ENCODE assay signal across 26 mouse cellular contexts in genomic region chr4:108161936-108162335, GRCm38 (mm10). TPM values are rescaled to one million over a fixed set of nuclear protein-coding genes. Genes with fewer than 3 reads are reported as not detected.
A peak's percentile ranks its signal among the peaks of the same experiment; 100 is the strongest.
DNase-seq lines count a peak whose midpoint lies in the region; TF ChIP-seq lines count a peak whose summit lies in the region.
"Had no signal": no experiment of that assay in that cellular context is flagged by ENCODE, and none has a peak within 500 bp of the region (broad histone marks: within the 10 kb centered on the region; RNA-seq: fewer than 3 reads in every experiment).

No protein-coding gene starts in this region.

- no peak overlapping the region for H3K27ac ChIP-seq in kidney, adult 2 months (ENCODE audit: insufficient read depth, low read depth, low read length)
- H3K27ac ChIP-seq: embryonic facial prominence, embryonic 10.5 days; embryonic facial prominence, embryonic 12.5 days; forebrain, embryonic 13.5 days; forebrain, embryonic 15.5 days had no signal

- WGBS in kidney, adult 2 months, result 74% methylated on average over 8 of the region's 8 CpGs

- H3K4me3 ChIP-seq in kidney, adult 2 months (ENCODE audit: insufficient read depth, low read depth, low read length), result no peak overlapping the region
- H3K4me3 ChIP-seq: embryonic facial prominence, embryonic 10.5 days; embryonic facial prominence, embryonic 12.5 days; forebrain, embryonic 13.5 days; forebrain, embryonic 15.5 days had no signal

- TF ChIP-seq CTCF in kidney, adult 2 months (conservative IDR thresholded peaks at IDR 0.05; ENCODE audit: insufficient read depth, insufficient read length, low read depth, low read length), result no peak

- H3K4me1 ChIP-seq in kidney, adult 2 months (ENCODE audit: control insufficient read depth, insufficient read depth, low read length), result no peaks in the 10 kb centered on the region
- H3K4me1 ChIP-seq: embryonic facial prominence, embryonic 12.5 days had no signal

- no peaks in the 10 kb centered on the region for H3K27me3 ChIP-seq in kidney, adult 2 months (replicated peaks; ENCODE audit: control insufficient read depth, insufficient read depth, low read length)
- H3K27me3 ChIP-seq: forebrain, embryonic 15.5 days; Patski had no signal

- TF ChIP-seq POLR2A in kidney, adult 2 months (IDR thresholded peaks at IDR 0.05; ENCODE audit: low read depth, low read length), result no peak

- no peaks in the 10 kb centered on the region for H3K36me3 ChIP-seq in kidney, adult 2 months (ENCODE audit: control insufficient read depth, insufficient read depth, low read length)
- H3K36me3 ChIP-seq: embryonic facial prominence, embryonic 10.5 days; embryonic facial prominence, embryonic 12.5 days; forebrain, embryonic 15.5 days; G1E had no signal

- DNase-seq in heart, adult 11 months, result peak; percentile 64
- no peak for DNase-seq in heart, adult 18-20 months
- DNase-seq in kidney, adult 2 months, result peak; percentile 59
- no peak for DNase-seq in kidney, postnatal 14 days
- DNase-seq in kidney, adult 9 months, result peak; percentile 53
- DNase-seq in kidney, postnatal 25 days, result no peak
- DNase-seq: adrenal gland, adult 8-10 months; adrenal gland, postnatal 14 days; adrenal gland, postnatal 36 days; B cell, adult 2 months; cerebellum, adult 11-12 months; cerebellum, adult 2 months; cerebellum, adult 9-10 months; cerebellum, postnatal 10 days; cerebellum, postnatal 25 days had no signal

RNA-seq across cellular contexts. Expression of gene Echdc2, which starts 3.3 kb away (rescaled TPM):
- 10 to 100 TPM; 34.7 to 35.2 TPM for total RNA-seq in heart, adult 18-20 months (2021)
- 220 and 261 TPM in 2 replicates for polyA plus RNA-seq in kidney, adult 2 months (2012; rRNA removed)
- polyA plus RNA-seq: G1E had no signal

RNA-seq across cellular contexts. Expression of gene Scp2, which starts 17.1 kb away (rescaled TPM):
- total RNA-seq in heart, adult 18-20 months (2021), result 100 to 1,000 TPM; 339 to 391 TPM
- 532 and 670 TPM in 2 replicates for polyA plus RNA-seq in kidney, adult 2 months (2012; rRNA removed)

RNA-seq across cellular contexts. Expression of gene Zyg11a, which starts 55.9 kb away (rescaled TPM):
- total RNA-seq in heart, adult 18-20 months (2021), result under 1 TPM in 1 of 2 experiments, not detected in 1; 0.10 TPM
- polyA plus RNA-seq in kidney, adult 2 months (2012; rRNA removed), result 0.11 and 0.19 TPM in 2 replicates
- total RNA-seq: CH12.LX, G1E had no signal
- polyA plus RNA-seq: activated CD4-positive, CD25-positive, alpha-beta regulatory T cell, adult 4 months; CD4-positive, CD25-positive, alpha-beta regulatory T cell, adult 4 months; cerebellum, adult 2 months; cortical plate, adult 2 months; embryonic facial prominence, embryonic 10.5 days; forebrain, embryonic 11.5 days; forebrain, embryonic 13.5 days; forebrain, embryonic 15.5 days; G1E had no signal

Comparison
In these comparisons a context has a peak if more than half of its experiments do, and no peak if none do; other contexts are left out.
1. DNase-seq: peak in heart, adult 11 months (single experiment), kidney, adult 2 months (single experiment) and kidney, adult 9 months (single experiment); none in heart, adult 18-20 months (0 of 2), kidney, postnatal 14 days (single experiment) and kidney, postnatal 25 days (0 of 2).